16 mouse cellular contexts compared by ENCODE assay signal in genomic region chr8:111209874-111210273, GRCm38 (mm10). TPM values are rescaled to one million over a fixed set of nuclear protein-coding genes. Genes with fewer than 3 reads are reported as not detected.
DNase-seq lines count a peak whose midpoint lies in the region; ATAC-seq and TF ChIP-seq lines count a peak whose summit lies in the region.
"Had no signal": no experiment of that assay in that cellular context is flagged by ENCODE, and none has a peak within 500 bp of the region (broad histone marks: within the 10 kb centered on the region; RNA-seq: fewer than 3 reads in every experiment).

No protein-coding gene starts in this region.

- no peak overlapping the region for H3K4me2 ChIP-seq in lung, postnatal 0 days (replicated peaks; ENCODE audit: low read depth, low read length)
- H3K4me2 ChIP-seq: forebrain, embryonic 15.5 days; liver, embryonic 12.5 days; lung, embryonic 15.5 days; midbrain, embryonic 12.5 days had no signal

- TF ChIP-seq EP300 in lung, postnatal 0 days (IDR thresholded peaks at IDR 0.05), result no peak

- H3K36me3 ChIP-seq in lung, postnatal 0 days (ENCODE audit: insufficient read depth, low read length), result no peaks in the 10 kb centered on the region
- H3K36me3 ChIP-seq: embryonic facial prominence, embryonic 10.5 days; forebrain, embryonic 15.5 days; limb, embryonic 10.5 days; liver, embryonic 12.5 days; lung, embryonic 15.5 days; midbrain, embryonic 12.5 days had no signal

- no peaks in the 10 kb centered on the region for H3K27me3 ChIP-seq in lung, postnatal 0 days (replicated peaks; ENCODE audit: insufficient read depth, low read length)
- H3K27me3 ChIP-seq: forebrain, embryonic 15.5 days; liver, embryonic 12.5 days; lung, embryonic 15.5 days; midbrain, embryonic 12.5 days had no signal

- H3K4me1 ChIP-seq in lung, postnatal 0 days (ENCODE audit: insufficient read depth, low read depth, low read length), result peaks cover 7% of the 10 kb centered on the region; the same call in 1 of the 2 replicates
- peaks cover 3% of the 10 kb centered on the region; the same call in 1 of the 2 replicates for H3K4me1 ChIP-seq in lung, adult 2 months (ENCODE audit: control insufficient read depth, insufficient read depth, low read length)
- H3K4me1 ChIP-seq: embryonic facial prominence, embryonic 10.5 days; forebrain, embryonic 15.5 days; limb, embryonic 10.5 days; lung, embryonic 15.5 days; midbrain, embryonic 12.5 days had no signal

- ATAC-seq in lung, postnatal 0 days, result no peak
- ATAC-seq: forebrain, embryonic 15.5 days; liver, embryonic 12.5 days had no signal

- TF ChIP-seq POLR2A in lung, adult 2 months (IDR thresholded peaks at IDR 0.05; ENCODE audit: borderline replicate concordance, extremely low read depth, low read depth, low read length), result no peak

- no peak overlapping the region for H3K9ac ChIP-seq in lung, postnatal 0 days (replicated peaks; ENCODE audit: low read depth)
- H3K9ac ChIP-seq: forebrain, embryonic 15.5 days; liver, embryonic 12.5 days; lung, embryonic 15.5 days; midbrain, embryonic 12.5 days had no signal

- H3K27ac ChIP-seq in lung, postnatal 0 days (ENCODE audit: low read length), result no peak overlapping the region
- H3K27ac ChIP-seq: embryonic facial prominence, embryonic 10.5 days; forebrain, embryonic 15.5 days; left cerebral cortex, adult 2 months; limb, embryonic 10.5 days; liver, embryonic 12.5 days; lung, embryonic 15.5 days; midbrain, embryonic 12.5 days had no signal

- peak; percentile 27 for DNase-seq in lung, postnatal 0 days (ENCODE audit: low spot score)
- DNase-seq in lung, adult 2 months, result no peak
- DNase-seq in ES-CJ7 (ENCODE audit: low read depth, low spot score) (peak; percentile 25), NIH3T3 (ENCODE audit: low read depth) (peak; percentile 65)
- DNase-seq in naive thymus-derived CD4-positive, alpha-beta T cell, adult 2 months (ENCODE audit: low read depth), result peak; percentile 20
- DNase-seq in retina, postnatal 1 day, result no peak
- DNase-seq in right cerebral cortex, postnatal 36 days (ENCODE audit: low spot score in 2 of 2), result no peak
- DNase-seq: cerebellum, postnatal 10 days; thymus, adult 18-20 months had no signal

- no peak for TF ChIP-seq CTCF in lung, postnatal 0 days (IDR thresholded peaks at IDR 0.05)
- TF ChIP-seq CTCF in lung, adult 2 months (IDR thresholded peaks at IDR 0.05; ENCODE audit: insufficient read depth, low read length), result no peak

- H3K4me3 ChIP-seq in lung, postnatal 0 days (ENCODE audit: low read depth, low read length), result no peak overlapping the region
- H3K4me3 ChIP-seq in lung, adult 2 months (replicated peaks; ENCODE audit: extremely low read depth, low read depth, low read length), result no peak overlapping the region
- H3K4me3 ChIP-seq: embryonic facial prominence, embryonic 10.5 days; forebrain, embryonic 15.5 days; left cerebral cortex, adult 2 months; limb, embryonic 10.5 days; liver, embryonic 12.5 days; lung, embryonic 15.5 days; midbrain, embryonic 12.5 days had no signal

- H3K9me3 ChIP-seq in lung, postnatal 0 days (ENCODE audit: low read length), result no peaks in the 10 kb centered on the region
- H3K9me3 ChIP-seq: embryonic facial prominence, embryonic 10.5 days; forebrain, embryonic 15.5 days; limb, embryonic 10.5 days; liver, embryonic 12.5 days; lung, embryonic 15.5 days; midbrain, embryonic 12.5 days had no signal

RNA-seq across cellular contexts. Expression of gene Glg1, which starts 49.1 kb away (rescaled TPM):
- polyA plus RNA-seq in lung, postnatal 0 days (2015; fragmentation: Nextera tagmentation; extraction: Ambion mirVana), result 41.6 and 50.5 TPM in 2 replicates
- polyA plus RNA-seq in lung, adult 2 months (2012; rRNA removed), result 38.8 and 44.7 TPM in 2 replicates

Comparison
In these comparisons a context has a peak if more than half of its experiments do, and no peak if none do; other contexts are left out.
1. DNase-seq: peak in lung, postnatal 0 days (single experiment), ES-CJ7 (single experiment), NIH3T3 (single experiment) and naive thymus-derived CD4-positive, alpha-beta T cell, adult 2 months (single experiment); none in lung, adult 2 months (single experiment), retina, postnatal 1 day (single experiment) and right cerebral cortex, postnatal 36 days (0 of 2).